Mouse (Mus musculus) CH12.LX (cell line): ENCODE data around the gene Ubl3. TPM values are rescaled to one million over a fixed set of nuclear protein-coding genes. Genes with fewer than 3 reads are reported as not detected.

Experiments used
- DNase-seq: peaks from one replicate; pipeline ENCODE4 v3.0.0-alpha.2; 2013; ENCODE audit errors: extremely low read depth
- H3K27ac ChIP-seq: 2 replicates; pipeline ENCODE4 v1.5.1; 2012; ENCODE audit warnings: low read depth, mild to moderate bottlenecking, control low read depth, moderate library complexity; ENCODE audit not compliant: insufficient read depth
- H3K27me3 ChIP-seq: replicated peaks from 2 replicates; pipeline ENCODE3; 2012; ENCODE audit warnings: inconsistent platforms
- H3K36me3 ChIP-seq, 2 experiments: replicated peaks in 1 of 2; 2 replicates each; pipeline versions ENCODE3 to v1.6.1; 2012; ENCODE audit warnings: inconsistent platforms in 1 of 2, low read length in 1 of 2, mild to moderate bottlenecking in 1 of 2, mixed read lengths in 1 of 2, moderate library complexity in 1 of 2; ENCODE audit not compliant: control insufficient read depth in 1 of 2, insufficient read depth in 1 of 2
- H3K4me1 ChIP-seq, 2 experiments: 2 replicates each; pipeline ENCODE4 v1.6.1; 2012; ENCODE audit warnings: inconsistent platforms in 1 of 2, moderate library complexity in 1 of 2; ENCODE audit not compliant: insufficient read depth in 2 of 2, control insufficient read depth in 1 of 2
- H3K4me2 ChIP-seq: 2 replicates; pipeline ENCODE4 v1.6.1; 2012; ENCODE audit warnings: low read depth, mild to moderate bottlenecking, control low read depth; ENCODE audit not compliant: poor library complexity, insufficient read depth, severe bottlenecking
- H3K4me3 ChIP-seq, 3 experiments: fragments of 150-350 bp in 1 of 3; sonication (generic) in 1 of 3; replicated peaks in 1 of 3; 2 replicates each; pipeline versions ENCODE3 to v1.5.1; 2011 to 2012; ENCODE audit warnings: low read depth in 2 of 3, low read length in 2 of 3, mild to moderate bottlenecking in 2 of 3, moderate library complexity in 2 of 3, control low read depth in 1 of 3, improper control_type of control experiment in 1 of 3, inconsistent platforms in 1 of 3, mixed read lengths in 1 of 3; ENCODE audit not compliant: poor library complexity in 1 of 3
- H3K79me2 ChIP-seq: replicated peaks from 2 replicates; pipeline ENCODE4 v1.6.1; 2012; ENCODE audit warnings: mild to moderate bottlenecking, moderate library complexity; ENCODE audit not compliant: control insufficient read depth, poor library complexity, insufficient read depth, severe bottlenecking; ENCODE audit errors: extremely low read depth
- H3K9ac ChIP-seq: 2 replicates; pipeline ENCODE4 v1.6.1; 2012; ENCODE audit warnings: low read depth, mild to moderate bottlenecking, control low read depth, moderate library complexity; ENCODE audit not compliant: insufficient read depth
- H3K9me3 ChIP-seq: replicated peaks from 2 replicates; pipeline ENCODE3; 2012; ENCODE audit warnings: low read length, inconsistent platforms, mixed read lengths
- BHLHE40 ChIP-seq: IDR thresholded peaks from 2 replicates; pipeline ENCODE4 v1.6.1; 2011; ENCODE audit warnings: mild to moderate bottlenecking, low read depth, low read length, improper control_type of control experiment
- CHD1 ChIP-seq: IDR thresholded peaks from 2 replicates; pipeline ENCODE4 v1.6.1; 2012; ENCODE audit warnings: low read depth, low read length, improper control_type of control experiment, inconsistent platforms
- CHD2 ChIP-seq: IDR thresholded peaks from 2 replicates; pipeline ENCODE4 v1.6.1; 2011; ENCODE audit warnings: low read length, improper control_type of control experiment
- CTCF ChIP-seq, 2 experiments: IDR thresholded peaks in 1 of 2; conservative IDR thresholded peaks in 1 of 2; 2 replicates each; pipeline ENCODE4 v1.5.1; 2011 to 2012; ENCODE audit warnings: low read depth in 2 of 2, low read length in 2 of 2, improper control_type of control experiment in 1 of 2, inconsistent platforms in 1 of 2, mild to moderate bottlenecking in 1 of 2, moderate library complexity in 1 of 2
- E2F4 ChIP-seq: IDR thresholded peaks from 2 replicates; pipeline ENCODE4 v1.6.1; 2011; ENCODE audit warnings: low read depth, low read length, improper control_type of control experiment; ENCODE audit not compliant: insufficient replicate concordance
- ELF1 ChIP-seq: IDR thresholded peaks from 2 replicates; pipeline ENCODE4 v1.6.1; 2014; ENCODE audit warnings: low read depth, mild to moderate bottlenecking, inconsistent platforms, low read length, improper control_type of control experiment
- EP300 ChIP-seq: IDR thresholded peaks from 2 replicates; pipeline ENCODE4 v1.6.1; 2011; ENCODE audit warnings: low read length, improper control_type of control experiment
- ETS1 ChIP-seq: conservative IDR thresholded peaks from 2 replicates; pipeline ENCODE4 v1.6.1; 2012; ENCODE audit warnings: low read depth, mild to moderate bottlenecking, inconsistent platforms, low read length, improper control_type of control experiment, moderate library complexity
- HCFC1 ChIP-seq: IDR thresholded peaks from 2 replicates; pipeline ENCODE4 v1.6.1; 2012; ENCODE audit warnings: low read depth, mild to moderate bottlenecking, inconsistent platforms, low read length, improper control_type of control experiment
- IRF4 ChIP-seq: IDR thresholded peaks from 2 replicates; pipeline ENCODE4 v1.6.1; 2014; ENCODE audit warnings: low read depth, mild to moderate bottlenecking, inconsistent platforms, low read length, improper control_type of control experiment
- JUN ChIP-seq: IDR thresholded peaks from 2 replicates; pipeline ENCODE4 v1.6.1; 2011; ENCODE audit warnings: low read depth, mild to moderate bottlenecking, low read length, improper control_type of control experiment, moderate library complexity; ENCODE audit not compliant: insufficient read depth
- JUND ChIP-seq: conservative IDR thresholded peaks from 2 replicates; pipeline ENCODE4 v1.6.1; 2011; ENCODE audit warnings: low read depth, low read length, improper control_type of control experiment
- KAT2A ChIP-seq: IDR thresholded peaks from 2 replicates; pipeline ENCODE4 v1.6.1; 2012; ENCODE audit warnings: low read length, improper control_type of control experiment, inconsistent platforms; ENCODE audit not compliant: insufficient replicate concordance
- MAX ChIP-seq: IDR thresholded peaks from 2 replicates; pipeline ENCODE4 v1.6.1; 2011; ENCODE audit warnings: low read length, improper control_type of control experiment
- MAZ ChIP-seq: IDR thresholded peaks from 2 replicates; pipeline ENCODE4 v1.6.1; 2012; ENCODE audit warnings: low read depth, mild to moderate bottlenecking, inconsistent platforms, low read length, improper control_type of control experiment, moderate library complexity
- MXI1 ChIP-seq: IDR thresholded peaks from 2 replicates; pipeline ENCODE4 v1.6.1; 2011; ENCODE audit warnings: mild to moderate bottlenecking, low read depth, low read length, improper control_type of control experiment
- MYC ChIP-seq: IDR thresholded peaks from 2 replicates; pipeline ENCODE4 v1.6.1; 2011; ENCODE audit warnings: low read depth, mild to moderate bottlenecking, improper control_type of control experiment, low read length
- NRF1 ChIP-seq: IDR thresholded peaks from 2 replicates; pipeline ENCODE4 v1.6.1; 2014; ENCODE audit warnings: low read depth, mild to moderate bottlenecking, inconsistent platforms, low read length, improper control_type of control experiment, moderate library complexity
- PAX5 ChIP-seq: IDR thresholded peaks from 2 replicates; pipeline ENCODE4 v1.6.1; 2012; ENCODE audit warnings: low read length, inconsistent platforms, mixed read lengths
- POLR2A ChIP-seq: IDR thresholded peaks from 2 replicates; pipeline ENCODE4 v1.6.1; 2011; ENCODE audit warnings: low read depth, mild to moderate bottlenecking, improper control_type of control experiment, low read length
- POLR2AphosphoS2 ChIP-seq: IDR thresholded peaks from 2 replicates; pipeline ENCODE4 v1.6.1; 2011; ENCODE audit warnings: low read depth, low read length, improper control_type of control experiment
- RCOR1 ChIP-seq: conservative IDR thresholded peaks from 2 replicates; pipeline ENCODE4 v1.6.1; 2012; ENCODE audit warnings: low read depth, mild to moderate bottlenecking, inconsistent platforms, low read length, improper control_type of control experiment
- SIN3A ChIP-seq: IDR thresholded peaks from 2 replicates; pipeline ENCODE4 v1.6.1; 2012; ENCODE audit warnings: low read length, improper control_type of control experiment, inconsistent platforms
- SMC3 ChIP-seq: IDR thresholded peaks from 2 replicates; pipeline ENCODE4 v1.6.1; 2011; ENCODE audit warnings: low read depth, low read length, improper control_type of control experiment
- TBP ChIP-seq: conservative IDR thresholded peaks from 2 replicates; pipeline ENCODE4 v1.6.1; 2011; ENCODE audit warnings: low read depth, low read length, improper control_type of control experiment
- TCF12 ChIP-seq: IDR thresholded peaks from 2 replicates; pipeline ENCODE4 v1.6.1; 2014; ENCODE audit warnings: low read depth, mild to moderate bottlenecking, inconsistent platforms, low read length, improper control_type of control experiment
- UBTF ChIP-seq: IDR thresholded peaks from 2 replicates; pipeline ENCODE4 v1.6.1; 2012; ENCODE audit warnings: low read depth, mild to moderate bottlenecking, inconsistent platforms, low read length, improper control_type of control experiment, moderate library complexity
- USF1 ChIP-seq: IDR thresholded peaks from 2 replicates; pipeline ENCODE4 v1.6.1; 2014; ENCODE audit warnings: low read depth, mild to moderate bottlenecking, inconsistent platforms, low read length, improper control_type of control experiment
- USF2 ChIP-seq: conservative IDR thresholded peaks from 2 replicates; pipeline ENCODE4 v1.6.1; 2011; ENCODE audit warnings: low read depth, low read length, improper control_type of control experiment
- ZKSCAN1 ChIP-seq: IDR thresholded peaks from 2 replicates; pipeline ENCODE4 v1.6.1; 2012; ENCODE audit warnings: low read depth, inconsistent platforms, low read length, improper control_type of control experiment, borderline replicate concordance
- ZNF384 ChIP-seq: IDR thresholded peaks from 2 replicates; pipeline ENCODE4 v1.6.1; 2012; ENCODE audit warnings: low read depth, low read length, improper control_type of control experiment, inconsistent platforms
- dilution Hi-C: fragments of 300-500 bp; cut with MboI; formaldehyde crosslinking; loops from 2 replicates; pipeline ENCODE4 v1.14.3; 2020; ENCODE audit warnings: low sequenced_read_pairs; ENCODE audit not compliant: extremely low pct_unique_long_range_greater_than_20kb, extremely low pct_ligation_motif_present
- in situ Hi-C: fragments of 300-500 bp; cut with MboI; formaldehyde crosslinking; loops from 3 replicates; pipeline ENCODE4 v1.14.3; 2019; ENCODE audit warnings: low sequenced_read_pairs, low pct_ligation_motif_present, low pct_unique_long_range_greater_than_20kb, mixed read lengths
- polyA plus RNA-seq: library from polyadenylated mRNA; unstranded; fragments of >175 nt; gene quantifications from 2 replicates; pipeline ENCODE4 v1.2.1, GENCODE M21; 2012; ENCODE audit warnings: low read depth; ENCODE audit not compliant: insufficient read length
- total RNA-seq, 2 experiments: library from RNA; depleted of rRNA; stranded (reverse); fragments of 300-350 nt in 1 of 2; fragments of >200 nt in 1 of 2; gene quantifications; 2 replicates each; pipeline ENCODE4 v1.2.3; 2012 to 2014

Ubl3 gene
- total and polyA plus RNA-seq, 3 experiments: 46.9 to 83.3 (median 81.8) TPM

DNA sequence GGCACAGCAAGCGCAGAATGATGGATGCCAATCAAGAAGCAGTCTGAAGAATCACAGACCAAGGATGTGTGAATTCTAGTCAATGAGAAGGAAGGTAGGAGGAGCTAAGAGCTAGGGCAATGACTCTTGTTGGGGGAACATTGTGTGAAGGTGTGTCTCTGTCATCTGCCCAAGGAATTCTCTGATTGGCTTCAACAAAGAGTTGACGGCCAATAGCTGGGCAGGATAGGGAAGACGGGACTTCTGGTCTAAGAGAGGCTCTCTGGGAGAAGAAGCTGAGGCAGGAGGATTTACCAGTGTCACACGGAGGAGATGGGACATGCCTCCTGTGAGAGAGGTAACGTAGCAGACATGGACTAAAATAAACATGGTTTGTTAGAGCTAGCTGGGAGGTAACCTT is 86.5 kb downstream of the Ubl3 start:
- H3K4me2 ChIP-seq: no peak overlapping the region
- no peak for DNase-seq
- TF ChIP-seq JUND (no peak), KAT2A (no peak), ZNF384 (no peak), IRF4 (no peak), ETS1 (no peak), MXI1 (no peak), MAX (no peak), NRF1 (no peak), E2F4 (no peak), TCF12 (no peak), USF1 (no peak), ELF1 (no peak), CHD2 (no peak), EP300 (no peak), MYC (no peak), SMC3 (no peak), JUN (no peak), BHLHE40 (no peak), POLR2AphosphoS2 (no peak), HCFC1 (no peak)
- no peaks in the 10 kb centered on the region for H3K36me3 ChIP-seq
- dilution Hi-C loops: no loop called here
- H3K27ac ChIP-seq: no peak overlapping the region
- no peak overlapping the region for H3K4me3 ChIP-seq
- no peak overlapping the region for H3K9ac ChIP-seq
- H3K79me2 ChIP-seq: no peaks in the 10 kb centered on the region
- in situ Hi-C loops: no loop called here
- peaks cover under 1% of the 10 kb centered on the region for H3K9me3 ChIP-seq
- 0 out of 4 replicates have a peak, but pooled peaks cover 0 to 5% of the 10 kb centered on the region in 2 experiments for H3K4me1 ChIP-seq
- H3K27me3 ChIP-seq: no peaks in the 10 kb centered on the region

- Histone ChIP-seq H3K36me3 (no peaks in the 10 kb centered on the region), H3K4me3 (no peak overlapping the region), H3K9me3 (peaks cover 9% of the 10 kb centered on the region), H3K9ac (no peak overlapping the region), H3K79me2 (no peaks in the 10 kb centered on the region), H3K27me3 (no peaks in the 10 kb centered on the region), H3K27ac (no peak overlapping the region), H3K4me1 (0 out of 4 replicates have a peak, but pooled peaks cover 0 to 5% of the 10 kb centered on the region in 2 experiments), H3K4me2 (no peak overlapping the region)
- in situ Hi-C loops (no loop called here), dilution Hi-C loops (no loop called here)
- TF ChIP-seq POLR2A (no peak), MYC (no peak), UBTF (no peak), CHD1 (no peak), NRF1 (no peak), HCFC1 (no peak), EP300 (no peak), PAX5 (no peak), USF1 (no peak), USF2 (no peak), RCOR1 (no peak), MAZ (no peak), TCF12 (no peak), CTCF (conservative IDR thresholded peaks at IDR 0.05 in 1 of 2, IDR thresholded peaks at IDR 0.05 in 1 of 2; ENCODE audit: low read depth in 2 of 2, low read length in 2 of 2) (no peak), TBP (no peak), POLR2AphosphoS2 (no peak), SIN3A (no peak), E2F4 (no peak), ZKSCAN1 (no peak)
- no peak for DNase-seq
Observed at GRCm38 (mm10) chr5:148465091-148465490, 87.5 kb downstream of the Ubl3 start.
